Mouse (Mus musculus): ENCODE data around the gene Foxp1.

- TF ChIP-seq FLI1 (IDR thresholded peaks at IDR 0.05; ENCODE audit: low read length) (no peak), GATA1 (IDR thresholded peaks at IDR 0.05; ENCODE audit: borderline replicate concordance, low read length) (no peak)
Measured at GRCm38 (mm10) chr6:98945496-98946412, 576.8 kb downstream of the Foxp1 start.
